ENCODE assay signal across 23 mouse cellular contexts in genomic region chr19:21276317-21276716, GRCm38 (mm10). TPM values are rescaled to one million over a fixed set of nuclear protein-coding genes. Genes with fewer than 3 reads are reported as not detected.
DNase-seq lines count a peak whose midpoint lies in the region; ATAC-seq lines count a peak whose summit lies in the region.
"Had no signal": no experiment of that assay in that cellular context is flagged by ENCODE, and none has a peak within 500 bp of the region (broad histone marks: within the 10 kb centered on the region; RNA-seq: fewer than 3 reads in every experiment).

No protein-coding gene starts in this region.

- DNase-seq in heart, embryonic 10.5 days (ENCODE audit: low spot score), result no peak
- peak; percentile 18 for DNase-seq in lung, postnatal 36 days
- no peak for DNase-seq in lung, postnatal 25 days (ENCODE audit: low spot score)
- DNase-seq in 3T3-L1 (ENCODE audit: low read depth, low spot score), result peak; percentile 26
- peak; percentile 9 for DNase-seq in ES-CJ7 (ENCODE audit: low read depth, low spot score)
- DNase-seq in frontal cortex, postnatal 36 days (ENCODE audit: low spot score in 2 of 2), result no peak
- DNase-seq: adrenal gland, postnatal 36 days; cerebellum, adult 11 months; gastrocnemius, postnatal 10 days; kidney, postnatal 36 days; layer of hippocampus, adult 9-11 months; lung, adult 18-20 months; lung, postnatal 4 days; thymus, adult 2 months had no signal

- no peak overlapping the region for H3K27ac ChIP-seq in heart, embryonic 13.5 days (replicated peaks)
- no peak overlapping the region for H3K27ac ChIP-seq in heart, embryonic 10.5 days
- H3K27ac ChIP-seq: embryonic facial prominence, embryonic 13.5 days; forebrain, embryonic 12.5 days; kidney, embryonic 15.5 days; limb, embryonic 13.5 days; liver, embryonic 12.5 days; stomach, postnatal 0 days had no signal

- no peaks in the 10 kb centered on the region for H3K27me3 ChIP-seq in heart, embryonic 13.5 days (replicated peaks)
- no peaks in the 10 kb centered on the region for H3K27me3 ChIP-seq in heart, embryonic 10.5 days (ENCODE audit: insufficient read depth, poor library complexity, severe bottlenecking)
- H3K27me3 ChIP-seq: embryonic facial prominence, embryonic 13.5 days; forebrain, embryonic 12.5 days; heart, embryonic 12.5 days; kidney, embryonic 15.5 days; limb, embryonic 13.5 days; liver, embryonic 12.5 days had no signal

- no peaks in the 10 kb centered on the region for H3K9me3 ChIP-seq in heart, embryonic 13.5 days
- H3K9me3 ChIP-seq in heart, embryonic 10.5 days, result no peaks in the 10 kb centered on the region
- H3K9me3 ChIP-seq: embryonic facial prominence, embryonic 13.5 days; forebrain, embryonic 12.5 days; heart, embryonic 12.5 days; kidney, embryonic 15.5 days; limb, embryonic 13.5 days; liver, embryonic 12.5 days had no signal

- no peak overlapping the region for H3K9ac ChIP-seq in heart, embryonic 13.5 days
- H3K9ac ChIP-seq: embryonic facial prominence, embryonic 13.5 days; forebrain, embryonic 12.5 days; heart, embryonic 12.5 days; kidney, embryonic 15.5 days; limb, embryonic 13.5 days; liver, embryonic 12.5 days had no signal

- peaks cover 44% of the 10 kb centered on the region for H3K36me3 ChIP-seq in heart, embryonic 13.5 days
- H3K36me3 ChIP-seq in heart, embryonic 10.5 days, result peaks cover 40% of the 10 kb centered on the region

- ATAC-seq in heart, embryonic 13.5 days (ENCODE audit: extremely low read depth, insufficient number of reproducible peaks, low FRiP score, low TSS enrichment), result no peak
- ATAC-seq: intestine, postnatal 0 days; liver, embryonic 12.5 days had no signal

- peaks cover 24% of the 10 kb centered on the region for H3K4me1 ChIP-seq in heart, embryonic 13.5 days
- 0 out of 2 replicates have a peak, but pooled peaks cover 5% of the 10 kb centered on the region for H3K4me1 ChIP-seq in heart, embryonic 10.5 days

- no peak overlapping the region; the same call in 1 of the 2 replicates for H3K4me3 ChIP-seq in heart, embryonic 13.5 days
- no peak overlapping the region for H3K4me3 ChIP-seq in heart, embryonic 10.5 days
- H3K4me3 ChIP-seq: limb, embryonic 13.5 days had no signal

- 0 out of 2 replicates have a peak overlapping the region, but pooled peaks have one; percentile 18 for H3K4me2 ChIP-seq in heart, embryonic 13.5 days

RNA-seq across cellular contexts. Expression of gene Zfand5, which starts 4.2 kb away (rescaled TPM):
- polyA plus RNA-seq in heart, embryonic 13.5 days (2015; fragmentation: Nextera tagmentation; extraction: Ambion mirVana), result 80.9 and 88.1 TPM in 2 replicates
- 85.7 and 90.0 TPM in 2 replicates for polyA plus RNA-seq in heart, embryonic 10.5 days (2016; fragmentation: Nextera tagmentation; extraction: Ambion mirVana)

Comparison
In these comparisons a context has a peak if more than half of its experiments do, and no peak if none do; other contexts are left out.
1. DNase-seq: peak in lung, postnatal 36 days (single experiment), 3T3-L1 (single experiment) and ES-CJ7 (single experiment); none in heart, embryonic 10.5 days (single experiment), lung, postnatal 25 days (single experiment) and frontal cortex, postnatal 36 days (0 of 2).